Mouse (Mus musculus) embryonic stem cell, embryonic (primary cell): ENCODE results near the gene B9d2.

Experiments
- CTCF ChIA-PET, 4 experiments: fragments of 300-600 bp in 2 of 4; fragments of 350-600 bp in 2 of 4; sonication (Branson Sonifier 250); formaldehyde crosslinking; loops; one replicate each; lab custom pipeline; 2022; ENCODE audit warnings: inconsistent platforms in 2 of 4; lab: Charles Lee
- POLR2A ChIA-PET, 4 experiments: fragments of 300-600 bp in 2 of 4; fragments of 350-600 bp in 2 of 4; sonication (Branson Sonifier 250); formaldehyde crosslinking; loops; one replicate each; lab custom pipeline; 2022; ENCODE audit warnings: antibody characterized with exemption in 4 of 4, inconsistent platforms in 1 of 4; lab: Charles Lee

The B9d2 gene

GRCm38 (mm10) chr7:25684659-25685058, 4.1 kb downstream of the B9d2 start:
- CTCF ChIA-PET: no interaction called here
- POLR2A ChIA-PET: interaction anchor here in 1 of 4 experiments (0.9 to 1.2 kb wide), 2 partner anchors 8 to 10 kb away, joined by 3 to 5 read pairs; no protein-coding TSS in a partner anchor

DNA sequence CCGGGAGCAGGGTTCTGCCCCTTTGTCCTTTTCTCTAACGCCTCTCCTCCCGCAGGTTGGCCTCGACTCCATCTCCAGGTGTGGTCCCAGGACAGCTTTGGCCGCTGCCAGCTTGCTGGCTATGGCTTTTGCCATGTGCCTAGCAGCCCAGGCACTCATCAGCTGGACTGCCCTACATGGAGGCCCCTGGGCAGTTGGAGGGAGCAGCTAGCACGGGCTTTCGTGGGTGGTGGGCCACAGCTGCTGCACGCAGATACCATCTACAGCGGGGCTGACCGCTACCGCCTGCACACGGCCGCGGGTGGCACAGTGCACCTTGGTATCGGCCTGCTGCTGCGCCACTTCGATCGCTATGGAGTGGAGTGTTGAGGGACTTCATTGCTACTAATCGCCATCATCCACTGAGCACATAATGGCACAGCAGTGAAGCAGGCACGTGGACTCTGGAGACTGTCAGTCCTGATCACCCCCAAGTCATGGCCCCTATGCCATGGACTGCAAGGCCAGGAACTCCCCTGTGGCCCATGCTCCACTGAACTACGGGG, 5.4 kb downstream of the B9d2 start:
- ChIA-PET CTCF (interaction anchor here in 2 of 4 experiments (0.7 to 1.0 kb wide), 2 partner anchors 18 to 51 kb away, joined by 3 read pairs; no protein-coding TSS in a partner anchor), POLR2A (interaction anchor here in 2 of 4 experiments (0.6 to 1.5 kb wide), 4 partner anchors 12 to 226 kb away, joined by 3 to 5 read pairs (median 4); no protein-coding TSS in a partner anchor)

- CTCF ChIA-PET: interaction anchor here (0.6 to 3.0 kb wide), 19 partner anchors 8 to 581 kb away, joined by 3 to 15 read pairs (median 4); partner anchors contain the start of genes Cic (in 1 of the 4) and Tmem91 (in 1 of the 4)
- POLR2A ChIA-PET: interaction anchor here (0.6 to 2.5 kb wide), 21 partner anchors 9 to 389 kb away, joined by 3 to 13 read pairs (median 4); partner anchors contain the start of genes Tmem91 (in 2 of the 4), Hnrnpul1 (in 1 of the 4) and Pafah1b3 (in 1 of the 4)
Measured at GRCm38 (mm10) chr7:25686680-25687531, 6.3 kb downstream of the B9d2 start, which contains the start of gene Tgfb1. Tgfb1 (plus strand) TSS chr7:25687002.

GRCm38 (mm10) chr7:25687811-25688401, 7.3 kb downstream of the B9d2 start:
- POLR2A ChIA-PET: interaction anchor here (0.6 to 2.5 kb wide), 27 partner anchors 10 to 1621 kb away, joined by 3 to 13 read pairs (median 4); partner anchors contain the start of genes Bckdha (in 1 of the 4), Exosc5 (in 1 of the 4), Hnrnpul1 (in 1 of the 4) and Pafah1b3 (in 1 of the 4)
- CTCF ChIA-PET: interaction anchor here (0.5 to 3.0 kb wide), 17 partner anchors 9 to 582 kb away, joined by 3 to 15 read pairs (median 4); partner anchors contain the start of genes Cic (in 1 of the 4) and Tmem91 (in 1 of the 4)

DNA sequence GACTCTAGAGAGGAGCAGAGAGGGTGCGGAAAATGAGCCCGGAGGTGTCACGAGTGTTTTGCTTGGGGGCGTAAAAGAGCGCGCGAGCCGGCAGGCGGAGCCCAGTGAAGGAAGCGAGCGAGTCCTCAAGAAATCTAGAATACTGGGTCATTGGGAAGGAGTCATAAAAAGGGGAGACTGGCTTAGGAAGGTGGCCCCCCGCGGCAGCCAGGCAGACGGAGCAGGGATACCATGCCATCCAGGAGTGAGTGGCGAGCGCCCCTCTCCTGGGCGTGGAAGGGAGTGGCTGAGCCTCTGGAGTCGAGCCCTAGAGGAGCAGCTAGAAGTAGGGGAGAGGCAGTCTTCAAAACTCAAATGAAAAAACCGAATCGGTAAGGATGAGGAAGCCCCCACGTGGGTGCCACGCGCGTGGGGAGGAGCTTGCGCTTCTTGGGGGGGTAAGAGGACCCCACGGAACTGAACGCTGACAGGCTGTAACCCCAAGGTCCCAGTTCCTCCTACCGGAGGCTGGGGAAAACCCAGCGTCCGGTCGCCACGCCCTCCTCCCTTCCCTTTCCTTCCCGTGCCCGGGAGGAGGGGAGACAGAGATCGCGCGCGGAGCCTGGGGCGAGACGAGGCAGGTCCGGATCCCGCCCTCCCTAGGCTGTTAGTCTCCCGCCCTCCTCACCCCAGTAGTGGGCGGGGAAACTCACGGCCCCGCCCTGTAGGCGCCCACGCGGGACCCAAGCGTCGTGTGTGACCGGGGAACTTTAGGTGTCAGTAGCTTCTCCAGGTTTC, 8.4 kb downstream of the B9d2 start:
- POLR2A ChIA-PET: interaction anchor here (0.6 to 2.5 kb wide), 12 partner anchors 9 to 391 kb away, joined by 3 to 10 read pairs (median 4); partner anchors contain the start of genes B9d2 (in 1 of the 4), Bckdha (in 1 of the 4), Exosc5 (in 1 of the 4) and Pafah1b3 (in 1 of the 4)
- CTCF ChIA-PET: interaction anchor here in 1 of 4 experiments (1.4 to 3.0 kb wide), 2 partner anchors 11 to 15 kb away, joined by 9 to 15 read pairs; no protein-coding TSS in a partner anchor

- CTCF ChIA-PET: interaction anchor here in 1 of 4 experiments (3.0 kb wide), 1 partner anchor 14 kb away, joined by 15 read pairs; no protein-coding TSS in a partner anchor
- POLR2A ChIA-PET: interaction anchor here in 2 of 4 experiments (0.6 to 2.5 kb wide), 5 partner anchors 10 to 32 kb away, joined by 3 to 10 read pairs (median 6); partner anchors contain the start of gene B9d2 (in 1 of the 2)
Measured at GRCm38 (mm10) chr7:25689603-25690021, 9.0 kb downstream of the B9d2 start.

DNA sequence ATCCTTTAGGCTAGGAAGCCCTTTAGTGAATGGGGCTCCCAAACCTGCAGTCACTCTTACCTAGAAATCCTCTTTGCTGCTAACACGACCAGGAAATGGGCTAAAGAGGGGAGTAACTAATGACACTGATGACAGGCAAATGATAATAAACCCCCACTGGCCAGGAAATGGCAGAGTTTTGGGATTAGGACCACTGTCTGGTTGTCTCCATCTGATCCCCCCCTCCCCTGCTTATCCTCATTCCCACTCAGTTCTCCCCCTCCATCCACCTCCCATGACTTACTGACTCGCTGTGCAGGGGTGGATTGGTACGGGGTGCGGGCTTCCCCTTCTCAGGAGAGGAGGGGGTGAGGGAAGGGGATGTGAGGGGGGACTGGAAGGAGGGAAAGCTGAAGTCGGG, 9.5 kb downstream of the B9d2 start:
- POLR2A ChIA-PET: interaction anchor here in 2 of 4 experiments (0.6 to 2.1 kb wide), 4 partner anchors 10 to 21 kb away, joined by 3 to 6 read pairs (median 4); partner anchors contain the start of gene B9d2 (in 1 of the 2)

GRCm38 (mm10) chr7:25694104-25694503, 13.5 kb downstream of the B9d2 start:
- CTCF ChIA-PET: no interaction called here
- POLR2A ChIA-PET: interaction anchor here in 1 of 4 experiments (0.6 kb wide), 1 partner anchor 42 kb away, joined by 3 read pairs; no protein-coding TSS in a partner anchor

More for the DNA sequence above, 9.5 kb downstream of the B9d2 start:
- CTCF ChIA-PET: interaction anchor here in 1 of 4 experiments (1.7 to 3.0 kb wide), 2 partner anchors 14 kb away, joined by 6 to 15 read pairs; no protein-coding TSS in a partner anchor

- ChIA-PET CTCF (interaction anchor here (0.6 to 1.7 kb wide), 18 partner anchors 8 to 402 kb away, joined by 3 to 9 read pairs (median 4); partner anchors contain the start of genes B9d2 (in 2 of the 4), Tgfb1 (in 2 of the 4), Dmac2 (in 1 of the 4) and Hnrnpul1 (in 1 of the 4)), POLR2A (interaction anchor here in 3 of 4 experiments (0.6 to 1.6 kb wide), 12 partner anchors 8 to 1896 kb away, joined by 3 to 7 read pairs (median 4); partner anchors contain the start of genes B9d2 (in 1 of the 3), Bckdha (in 1 of the 3), Exosc5 (in 1 of the 3) and Hnrnpul1 (in 1 of the 3))
Measured at GRCm38 (mm10) chr7:25699851-25700250, 19.3 kb downstream of the B9d2 start.

DNA sequence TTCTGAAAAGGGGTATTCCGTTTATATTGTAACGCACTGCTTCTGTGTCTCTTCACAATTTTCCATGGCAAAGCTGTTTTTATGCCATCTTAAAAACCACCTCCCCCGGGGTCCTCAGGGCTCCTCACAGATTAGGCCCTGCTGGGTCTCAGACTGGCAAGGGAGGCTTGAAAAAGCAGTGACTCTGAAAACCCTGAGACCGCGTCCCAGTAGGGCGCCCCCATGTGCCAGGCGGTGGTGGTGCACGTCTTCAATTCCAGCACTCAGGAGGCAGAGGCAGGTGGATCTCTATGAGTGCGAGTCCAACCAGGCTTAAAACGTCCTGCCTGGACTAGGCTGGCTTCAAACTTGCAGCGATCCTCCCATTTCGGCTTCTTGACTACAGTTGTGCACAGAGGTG, 20.2 kb downstream of the B9d2 start:
- POLR2A ChIA-PET: interaction anchor here in 3 of 4 experiments (0.6 to 1.6 kb wide), 5 partner anchors 10 to 31 kb away, joined by 3 to 7 read pairs (median 4); partner anchors contain the start of gene B9d2 (in 2 of the 3)
- CTCF ChIA-PET: interaction anchor here in 3 of 4 experiments (0.8 to 1.7 kb wide), 6 partner anchors 13 to 54 kb away, joined by 3 to 9 read pairs (median 5); partner anchors contain the start of genes B9d2 (in 2 of the 3), Hnrnpul1 (in 1 of the 3) and Tgfb1 (in 1 of the 3)

- CTCF ChIA-PET: interaction anchor here in 1 of 4 experiments (0.6 kb wide), 1 partner anchor 293 kb away, joined by 3 read pairs; no protein-coding TSS in a partner anchor
- POLR2A ChIA-PET: interaction anchor here in 1 of 4 experiments (0.7 kb wide), 1 partner anchor 30 kb away, joined by 3 read pairs; no protein-coding TSS in a partner anchor
Measured at GRCm38 (mm10) chr7:25702350-25702749, 21.8 kb downstream of the B9d2 start.

- CTCF ChIA-PET: interaction anchor here in 3 of 4 experiments (0.6 to 2.6 kb wide), 12 partner anchors 13 to 295 kb away, joined by 3 to 15 read pairs (median 3); partner anchors contain the start of genes B9d2 (in 1 of the 3), Hnrnpul1 (in 1 of the 3) and Tmem91 (in 1 of the 3)
- POLR2A ChIA-PET: interaction anchor here in 2 of 4 experiments (0.8 to 1.6 kb wide), 7 partner anchors 9 to 51 kb away, joined by 3 to 6 read pairs (median 4); partner anchors contain the start of genes B9d2 (in 1 of the 2), Ccdc97 (in 1 of the 2), Hnrnpul1 (in 1 of the 2) and Tmem91 (in 1 of the 2)
Measured at GRCm38 (mm10) chr7:25703793-25704494, 23.4 kb downstream of the B9d2 start.

GRCm38 (mm10) chr7:25704716-25705364, 24.3 kb downstream of the B9d2 start:
- ChIA-PET CTCF (interaction anchor here in 3 of 4 experiments (0.6 to 2.6 kb wide), 8 partner anchors 14 to 296 kb away, joined by 3 to 15 read pairs (median 4); partner anchors contain the start of gene Hnrnpul1 (in 1 of the 3)), POLR2A (interaction anchor here in 2 of 4 experiments (1.0 to 1.9 kb wide), 8 partner anchors 8 to 57 kb away, joined by 3 to 6 read pairs (median 4); partner anchors contain the start of genes B9d2 (in 1 of the 2), Hnrnpul1 (in 1 of the 2) and Tmem91 (in 1 of the 2))

DNA sequence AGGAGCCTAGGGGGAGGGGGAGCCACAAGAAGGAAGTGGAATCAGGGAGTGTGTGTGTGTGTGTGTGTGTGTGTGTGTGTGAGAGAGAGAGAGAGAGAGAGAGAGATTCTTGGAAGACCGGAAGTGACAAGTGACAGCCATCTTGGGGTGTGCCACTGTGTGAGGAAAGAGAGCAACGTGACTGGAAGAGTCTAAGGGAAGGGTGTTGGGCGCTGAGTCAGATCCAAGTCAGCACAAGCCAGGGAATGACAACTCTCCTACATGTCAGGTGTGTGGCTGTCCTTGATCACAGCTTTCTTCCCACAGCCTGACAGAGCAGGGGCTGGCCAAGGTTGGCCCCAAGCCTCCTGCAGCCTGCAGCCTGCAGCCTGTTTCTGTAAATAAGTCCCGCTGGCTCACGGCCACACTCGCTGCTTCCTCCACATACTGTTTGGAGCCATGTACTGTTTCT, 25.2 kb downstream of the B9d2 start:
- ChIA-PET CTCF (interaction anchor here in 1 of 4 experiments (1.5 kb wide), 1 partner anchor 51 kb away, joined by 3 read pairs; no protein-coding TSS in a partner anchor), POLR2A (interaction anchor here in 1 of 4 experiments (0.9 to 1.9 kb wide), 7 partner anchors 9 to 58 kb away, joined by 3 to 6 read pairs (median 4); no protein-coding TSS in a partner anchor)
